Mouse (Mus musculus): ENCODE results near the gene Palb2.

DNA sequence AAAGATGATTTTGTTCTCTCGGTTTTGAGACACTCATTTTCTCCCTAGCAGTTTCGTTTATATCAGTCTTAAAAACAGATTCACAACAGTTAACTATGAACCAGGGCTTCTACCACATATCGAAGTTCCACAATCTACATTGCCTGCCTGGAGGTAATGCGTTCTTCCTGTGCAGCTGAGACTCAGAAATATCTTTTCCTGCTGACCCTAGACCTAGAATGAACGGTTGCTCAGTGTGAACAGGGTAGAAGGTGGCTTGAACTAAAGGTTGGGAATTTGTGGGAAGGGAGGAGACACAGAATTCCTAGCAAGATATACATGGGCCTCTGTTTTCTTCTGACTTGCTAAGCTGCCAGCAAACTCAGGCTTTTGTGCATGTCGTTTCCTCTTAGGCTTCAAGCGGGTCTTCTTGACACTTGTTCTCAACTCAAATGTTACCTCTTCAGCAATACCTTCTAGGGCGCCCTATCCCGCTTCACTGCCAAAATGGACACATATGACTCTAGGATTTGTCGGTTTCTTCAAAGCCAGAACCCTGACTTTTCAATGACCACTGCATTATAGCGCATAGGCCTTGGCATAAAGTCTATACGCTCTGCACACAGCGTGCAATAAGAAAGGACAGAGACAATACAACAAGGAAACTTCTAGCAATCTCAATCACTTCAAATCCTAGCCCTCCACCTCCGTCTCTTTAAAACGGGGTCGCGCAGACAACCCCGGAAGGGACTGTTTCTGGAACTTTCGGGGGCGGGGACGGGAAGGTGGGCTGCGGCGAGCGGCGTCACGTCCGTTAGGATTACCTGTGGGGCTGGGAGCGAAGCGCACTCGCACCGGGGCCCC, 66.5 kb downstream of the Palb2 start:
- TF ChIP-seq POLR2A (IDR thresholded peaks at IDR 0.05; ENCODE audit: borderline replicate concordance, extremely low read depth, insufficient read depth, insufficient read length, poor library complexity, severe bottlenecking) (no peak), CTCF (IDR thresholded peaks at IDR 0.05; ENCODE audit: borderline replicate concordance, extremely low read depth, insufficient read depth, insufficient read length) (no peak)

Measured in brain, embryonic 14.5 days (tissue).